Mouse (Mus musculus): ENCODE results near the gene Gm960.
A peak's percentile ranks its signal among the peaks of the same experiment; 100 is the strongest.
"Not testable (repeated sequence)": the region's sequence is repeated elsewhere in the genome, so short reads cannot be mapped to it uniquely, and the experiment has no call there.

The Gm960 gene

DNA sequence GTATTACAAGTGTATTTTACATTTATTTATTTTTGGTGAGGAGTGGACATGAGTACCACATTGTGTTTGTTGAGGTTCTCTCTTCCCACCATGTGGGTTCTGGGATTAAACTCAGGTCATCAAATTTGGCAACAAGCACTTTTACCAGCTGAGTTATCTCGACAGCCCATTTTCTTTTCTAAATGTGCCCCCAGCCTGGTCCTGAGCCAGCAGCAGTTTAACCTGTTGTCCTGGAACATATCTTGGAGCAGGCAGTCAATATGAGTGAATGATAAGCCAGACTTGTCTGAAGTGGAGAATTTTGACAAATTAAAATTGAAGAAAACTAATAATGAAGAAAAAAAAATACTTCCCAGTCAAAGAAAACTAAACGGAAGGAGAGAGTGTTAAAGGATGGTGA, 102.4 kb downstream of the Gm960 start:
- no peak for DNase-seq (ENCODE audit: extremely low read depth, low read depth, low spot score)

DNA sequence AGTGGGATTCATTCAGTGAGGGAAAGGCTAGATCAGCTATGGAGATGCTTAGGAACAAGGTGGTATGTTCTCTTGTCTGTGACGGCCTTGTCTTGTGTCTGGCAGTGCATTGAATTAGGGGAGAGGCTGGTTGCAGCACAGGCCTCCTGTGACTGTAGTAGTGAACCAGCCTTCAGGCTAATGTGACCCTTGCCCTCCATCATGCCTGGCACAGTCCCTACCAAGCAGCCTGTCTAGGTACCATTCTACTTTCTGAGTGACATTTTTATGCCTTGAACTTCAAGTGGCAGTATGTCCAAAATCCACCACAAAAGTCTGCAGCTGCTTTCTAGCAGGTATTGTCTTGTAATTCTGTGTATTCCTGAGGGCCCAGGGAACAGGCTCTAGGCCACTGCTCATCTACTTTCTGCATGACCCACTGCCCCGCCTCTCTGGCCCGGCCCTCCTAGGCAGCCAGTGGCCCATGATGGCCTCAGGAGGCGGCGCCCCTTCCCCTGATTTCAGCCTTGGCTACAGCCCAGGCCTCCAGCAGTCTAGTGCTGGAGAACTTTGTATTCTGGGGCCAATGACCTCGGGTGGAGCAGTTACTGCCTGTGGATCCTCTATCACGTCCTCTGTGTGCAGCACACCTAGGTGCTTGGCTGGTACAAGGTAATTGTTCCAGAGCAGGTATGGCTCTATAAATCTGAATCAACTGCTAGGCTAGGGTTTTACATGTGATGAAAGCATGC, 104.5 kb downstream of the Gm960 start:
- DNase-seq (ENCODE audit: extremely low read depth, low read depth, low spot score) = no peak

DNA sequence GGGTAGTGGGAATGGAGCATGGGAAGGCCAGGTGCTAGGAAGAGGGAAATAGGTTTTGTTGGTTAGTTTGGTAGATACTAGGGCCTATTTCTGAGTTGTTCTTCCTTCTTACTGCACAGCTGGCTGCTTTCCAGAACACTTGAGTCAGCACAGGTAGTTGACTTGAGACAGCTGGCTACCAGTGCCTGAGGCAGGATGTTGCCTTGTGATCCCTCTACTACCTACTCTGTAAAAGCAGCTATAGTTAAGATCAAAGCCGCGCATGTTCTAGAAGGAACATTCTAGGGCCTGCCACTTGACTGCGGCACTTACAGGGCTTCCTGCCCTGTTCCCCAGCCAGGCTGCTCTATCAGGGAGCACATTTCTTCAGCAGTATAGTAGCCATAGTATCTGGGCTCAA, 108.4 kb downstream of the Gm960 start:
- DNase-seq (ENCODE audit: extremely low read depth, low read depth, low spot score) = peak; percentile 82

GRCm38 (mm10) chr19:4589081-4589480, 109.4 kb downstream of the Gm960 start:
- no peak for DNase-seq (ENCODE audit: extremely low read depth, low read depth, low spot score)

- no peak for DNase-seq (ENCODE audit: extremely low read depth, low read depth, low spot score)
These were observed 110.0 kb downstream of the Gm960 start for GRCm38 (mm10) chr19:4588430-4588829.

GRCm38 (mm10) chr19:4587426-4587825, 111.0 kb downstream of the Gm960 start:
- no peak for DNase-seq (ENCODE audit: extremely low read depth, low read depth, low spot score)

DNA sequence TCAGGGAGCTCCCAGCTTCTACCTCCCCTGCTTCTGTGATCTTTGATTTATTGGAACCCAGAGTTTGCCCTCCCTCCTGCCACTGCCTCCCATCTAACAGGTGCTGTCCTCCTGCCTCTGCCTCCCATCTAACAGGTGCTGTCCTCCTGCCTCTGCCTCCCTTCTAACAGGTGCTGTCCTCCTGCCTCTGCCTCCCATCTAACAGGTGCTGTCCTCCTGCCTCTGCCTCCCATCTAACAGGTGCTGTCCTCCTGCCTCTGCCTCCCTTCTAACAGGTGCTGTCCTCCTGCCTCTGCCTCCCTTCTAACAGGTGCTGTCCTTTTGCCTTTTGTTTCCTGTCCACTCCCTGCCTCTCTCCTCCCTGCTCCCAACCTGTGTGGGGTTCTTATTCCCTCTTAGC, 111.7 kb downstream of the Gm960 start:
- DNase-seq (ENCODE audit: extremely low read depth, low read depth, low spot score) = not testable (repeated sequence)

DNA sequence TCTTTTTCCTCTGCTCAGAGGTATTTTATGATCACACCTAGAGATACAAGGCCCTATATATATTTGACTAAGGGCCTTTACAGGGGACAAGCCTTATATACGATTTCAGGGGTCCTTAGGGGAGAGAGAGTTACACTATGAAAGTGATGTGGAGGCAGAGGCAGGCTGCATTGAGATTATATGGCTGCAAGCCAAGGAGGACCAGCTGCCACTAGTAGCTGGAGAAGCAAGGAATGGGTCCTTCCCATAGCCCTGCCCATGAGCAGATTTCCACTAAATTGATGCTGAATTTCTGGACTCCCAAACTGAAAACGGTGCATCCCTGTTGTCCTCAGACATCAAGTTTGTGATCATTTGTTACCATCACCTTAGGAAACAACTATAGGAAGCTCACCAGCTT, 114.6 kb downstream of the Gm960 start:
- DNase-seq (ENCODE audit: extremely low read depth, low read depth, low spot score) = no peak

DNA sequence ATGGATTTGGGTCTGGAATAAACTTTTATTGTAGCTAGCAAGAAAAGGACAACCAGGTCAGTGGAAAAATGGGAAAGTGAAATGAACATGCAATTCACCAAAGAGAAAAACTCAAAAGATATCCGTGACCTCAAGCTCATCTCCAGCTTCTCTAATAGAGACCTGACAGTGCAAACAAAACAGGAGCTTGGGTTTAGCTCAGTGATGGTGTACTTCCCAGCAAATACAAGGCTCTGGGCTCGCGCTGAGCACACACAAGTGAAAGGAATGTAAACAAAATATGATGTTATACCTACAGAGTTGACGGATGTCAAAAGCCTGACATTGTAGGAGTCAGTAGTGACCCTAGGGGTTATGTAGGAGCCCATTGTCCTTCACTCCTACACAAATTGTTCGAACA, 119.2 kb downstream of the Gm960 start:
- no peak for DNase-seq (ENCODE audit: extremely low read depth, low read depth, low spot score)

- no peak for DNase-seq (ENCODE audit: extremely low read depth, low read depth, low spot score)
These were observed 119.7 kb downstream of the Gm960 start for GRCm38 (mm10) chr19:4578799-4579198.
